Mouse (Mus musculus) megakaryocyte-erythroid progenitor cell, adult 5-6 weeks (primary cell): Measurements from ENCODE around the gene Slc50a1. TPM values are rescaled to one million over a fixed set of nuclear protein-coding genes. Genes with fewer than 3 reads are reported as not detected.

Experiments
- ATAC-seq: replicated peaks from 2 replicates; pipeline ENCODE4 v1.8.0; 2016; ENCODE audit warnings: mild to moderate bottlenecking, inconsistent platforms; ENCODE audit not compliant: severe bottlenecking, poor library complexity, low FRiP score, low TSS enrichment
- total RNA-seq, 2 experiments: library from RNA; stranded (forward) in 1 of 2; stranded (reverse) in 1 of 2; fragments of 200-1000, 215-1000 nt in 1 of 2; fragments of >200 nt in 1 of 2; fragmentation: Nextera tagmentation in 1 of 2; gene quantifications; 2 replicates each; pipeline ENCODE4 v1.2.3; 2014 to 2017

Gene Slc50a1
- total RNA-seq, 2 experiments from 2014 or later, result 50.3 to 66.5 TPM

- no peak for ATAC-seq
Measured at GRCm38 (mm10) chr3:89296761-89297396, 26.5 kb upstream of the Slc50a1 start.

GRCm38 (mm10) chr3:89295685-89296230, 25.4 kb upstream of the Slc50a1 start:
- ATAC-seq, result no peak

DNA sequence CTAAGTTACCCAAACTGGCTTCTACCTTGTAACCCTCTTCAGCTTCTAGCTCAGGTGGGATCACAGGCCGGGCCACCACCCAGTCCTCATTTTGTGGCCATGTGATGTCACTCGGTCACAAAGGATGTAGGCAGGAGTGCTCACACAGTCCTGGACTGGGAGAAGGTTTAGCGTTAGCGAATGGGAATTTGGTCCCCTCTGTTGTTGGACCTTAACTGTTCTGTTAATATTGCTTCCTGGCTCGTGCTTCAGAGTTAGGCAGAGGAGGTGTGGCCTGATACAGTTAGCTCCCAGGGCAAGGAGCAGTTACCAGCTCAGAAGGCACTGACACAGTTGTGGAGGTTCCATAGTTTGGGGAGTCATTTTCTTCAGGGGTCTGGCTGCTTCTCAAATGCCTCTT, 23.8 kb upstream of the Slc50a1 start:
- no peak for ATAC-seq

GRCm38 (mm10) chr3:89293247-89293918, 23.0 kb upstream of the Slc50a1 start:
- ATAC-seq, result no peak

- ATAC-seq, result no peak
Measured at GRCm38 (mm10) chr3:89292303-89292702, 21.9 kb upstream of the Slc50a1 start.

DNA sequence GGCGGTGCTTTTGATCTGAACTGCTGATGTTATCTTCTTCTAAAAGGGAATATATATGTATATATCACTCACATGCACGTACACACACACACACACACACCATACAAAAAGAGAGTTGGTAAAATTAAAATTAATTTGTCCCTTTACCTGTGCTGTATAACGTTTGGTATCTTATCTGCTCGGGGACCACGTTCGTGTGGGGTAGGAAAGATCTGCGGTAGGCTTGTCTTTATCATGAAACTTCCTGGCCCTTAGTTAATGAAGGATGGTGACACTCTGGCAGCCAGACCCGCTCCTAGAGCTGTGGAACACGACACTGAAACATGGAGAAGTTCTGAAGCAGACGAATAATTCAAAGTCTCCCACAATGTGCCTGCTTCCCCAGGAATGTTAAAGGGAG, 21.5 kb upstream of the Slc50a1 start:
- no peak for ATAC-seq

GRCm38 (mm10) chr3:89288503-89288928, 18.1 kb upstream of the Slc50a1 start:
- ATAC-seq, result no peak

- no peak for ATAC-seq
Measured at GRCm38 (mm10) chr3:89287286-89287685, 16.9 kb upstream of the Slc50a1 start.

GRCm38 (mm10) chr3:89285526-89285925, 15.2 kb upstream of the Slc50a1 start:
- ATAC-seq, result no peak

- no peak for ATAC-seq
Measured at GRCm38 (mm10) chr3:89284261-89284660, 13.9 kb upstream of the Slc50a1 start.

DNA sequence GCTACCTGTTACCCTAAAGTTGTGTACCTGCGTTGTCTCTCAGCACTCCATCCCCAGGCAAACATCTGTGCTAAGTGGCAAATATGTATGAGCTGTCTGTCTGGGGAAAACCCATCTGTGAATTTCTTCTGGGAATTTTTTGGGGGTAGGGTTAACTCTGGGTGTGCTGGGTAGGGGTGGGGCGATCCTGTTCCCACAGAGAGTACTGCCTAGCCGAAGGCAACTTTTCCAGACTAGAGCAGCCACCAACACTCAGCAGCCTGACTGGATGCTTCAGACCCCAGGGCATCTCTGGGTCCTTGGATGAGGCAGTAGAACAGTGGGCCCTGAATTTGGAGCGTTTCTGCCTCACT, 11.9 kb upstream of the Slc50a1 start:
- no peak for ATAC-seq

- ATAC-seq, result peak; percentile 88
Measured at GRCm38 (mm10) chr3:89281579-89282290, 11.4 kb upstream of the Slc50a1 start.

- ATAC-seq, result no peak
Measured at GRCm38 (mm10) chr3:89280606-89281511, 10.5 kb upstream of the Slc50a1 start, which contains the start of gene Efna1. Efna1 (minus strand) TSS chr3:89281142.

GRCm38 (mm10) chr3:89280050-89280605, 9.8 kb upstream of the Slc50a1 start:
- no peak for ATAC-seq

DNA sequence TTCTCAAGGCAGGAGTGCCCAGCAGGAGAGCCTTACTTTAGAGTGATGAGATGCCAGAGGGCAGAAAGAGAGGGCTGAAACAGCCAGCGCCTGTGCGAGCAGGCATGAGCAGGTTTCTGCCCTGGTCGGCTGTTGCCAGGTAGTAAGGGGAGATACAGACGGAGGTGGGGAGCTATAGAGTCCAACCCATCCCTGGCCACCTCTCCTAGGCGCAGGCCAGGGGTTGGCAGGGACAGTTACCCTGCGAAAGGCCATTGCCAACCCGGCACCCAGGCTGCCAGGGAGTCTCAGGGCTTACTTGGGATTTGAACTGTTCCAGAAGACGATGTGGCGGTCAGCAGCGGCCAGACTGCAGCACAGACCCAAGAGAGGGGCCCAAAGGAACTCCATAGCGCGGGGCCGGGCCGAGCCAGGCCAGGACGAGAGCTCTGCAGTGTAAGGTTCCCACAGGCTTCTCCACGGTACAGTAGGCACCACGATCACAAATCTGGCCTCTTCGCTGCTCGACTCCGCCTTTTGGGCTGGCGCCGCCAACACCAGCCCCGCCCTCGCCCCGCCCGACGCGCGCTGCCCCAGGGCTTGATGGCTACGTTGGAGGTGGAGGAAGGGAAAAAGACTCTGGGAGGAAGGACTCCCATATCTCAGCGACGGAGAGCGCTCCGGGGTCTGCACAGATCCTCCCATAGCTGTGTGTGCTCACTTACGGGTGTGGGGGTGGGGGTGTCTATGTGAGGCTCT, 9.0 kb upstream of the Slc50a1 start:
- peak; percentile 42 for ATAC-seq

DNA sequence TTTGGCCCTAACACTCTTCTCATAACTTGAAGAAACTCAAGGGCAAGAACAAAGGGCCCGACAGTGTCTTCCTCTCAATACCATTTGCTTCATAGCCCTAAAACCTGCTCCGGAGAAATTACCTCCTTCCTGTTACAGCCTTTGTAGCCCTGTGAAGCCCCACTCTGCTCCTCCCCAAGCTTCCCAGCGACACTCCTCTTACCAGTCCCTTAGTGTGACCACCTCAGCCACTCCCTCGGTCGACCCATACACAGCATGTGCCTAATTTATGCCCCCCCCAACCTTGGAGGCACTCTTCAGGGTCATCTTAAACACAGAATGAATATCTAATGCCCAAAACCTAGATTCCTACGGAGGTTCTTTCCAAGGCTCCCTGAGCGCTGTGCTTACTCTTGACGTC, 8.3 kb upstream of the Slc50a1 start:
- ATAC-seq, result no peak

GRCm38 (mm10) chr3:89278107-89278506, 7.7 kb upstream of the Slc50a1 start:
- ATAC-seq, result no peak

- ATAC-seq, result no peak
Measured at GRCm38 (mm10) chr3:89277281-89278021, 7.1 kb upstream of the Slc50a1 start.
